Mouse (Mus musculus) urinary bladder, postnatal 14 days (tissue): ENCODE results near the gene 1700013G24Rik.

ENCODE experiments used
- DNase-seq: peaks from one replicate; pipeline ENCODE4 v3.0.0; 2021; ENCODE audit warnings: low spot score

The 1700013G24Rik gene

DNA sequence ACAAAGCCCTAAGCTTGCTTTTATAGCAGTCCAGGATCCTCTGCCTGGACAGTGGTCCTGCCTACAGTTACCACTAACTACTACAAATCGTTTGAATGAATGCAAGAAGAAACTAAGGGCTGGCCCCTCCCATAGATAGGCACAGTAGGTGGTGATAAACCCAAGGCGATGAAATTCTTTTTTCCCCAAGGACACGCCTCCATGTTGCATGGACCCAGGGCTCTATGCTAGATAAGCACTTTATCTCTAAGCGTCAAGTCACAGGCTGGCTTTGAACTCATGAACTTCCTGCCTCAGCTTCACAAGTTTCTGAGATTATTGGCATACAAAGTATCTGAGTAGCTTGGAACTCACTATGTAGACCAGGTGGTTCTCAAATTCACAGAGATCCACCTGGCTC lies 4.2 kb downstream of the 1700013G24Rik start:
- DNase-seq, result no peak

DNA sequence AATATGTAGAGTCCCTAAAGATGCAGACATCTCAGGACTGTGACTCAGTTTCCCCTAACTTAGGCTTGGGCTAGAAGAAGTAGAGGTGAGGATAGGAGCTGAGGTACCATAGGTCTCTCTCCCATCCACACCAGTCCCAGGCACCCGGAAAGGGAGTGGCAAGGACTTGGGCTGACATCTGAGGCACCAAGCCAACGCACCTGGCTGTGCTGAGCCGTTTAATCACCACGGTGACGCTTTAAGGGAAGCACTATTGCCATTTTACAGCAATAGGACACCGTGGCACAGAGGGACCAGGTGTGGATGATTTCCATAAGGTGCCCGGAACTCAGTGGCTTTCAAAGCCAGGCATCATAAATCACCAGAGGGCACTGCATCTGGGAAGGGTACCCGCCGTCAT lies 5.2 kb downstream of the 1700013G24Rik start:
- DNase-seq, result no peak

DNA sequence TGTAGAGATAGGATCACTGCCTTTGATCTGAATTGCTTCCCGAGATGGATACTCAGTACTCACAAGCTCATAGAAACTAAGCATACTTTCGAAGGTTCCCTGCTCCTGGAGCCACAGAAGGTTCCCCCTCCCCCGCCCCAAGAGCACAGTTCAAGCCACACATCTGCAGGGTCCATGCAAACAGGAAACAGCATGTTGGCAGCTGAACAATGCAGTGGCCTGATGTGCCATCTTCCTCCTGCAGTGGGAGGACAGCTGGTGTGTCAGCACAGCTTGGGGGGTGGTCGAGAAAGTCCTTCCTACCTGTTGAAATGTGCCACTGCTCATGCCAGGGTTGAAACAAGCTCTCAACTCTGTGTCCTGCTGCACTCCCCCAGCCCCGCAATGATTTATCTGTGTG lies 5.8 kb downstream of the 1700013G24Rik start:
- DNase-seq, result no peak

DNA sequence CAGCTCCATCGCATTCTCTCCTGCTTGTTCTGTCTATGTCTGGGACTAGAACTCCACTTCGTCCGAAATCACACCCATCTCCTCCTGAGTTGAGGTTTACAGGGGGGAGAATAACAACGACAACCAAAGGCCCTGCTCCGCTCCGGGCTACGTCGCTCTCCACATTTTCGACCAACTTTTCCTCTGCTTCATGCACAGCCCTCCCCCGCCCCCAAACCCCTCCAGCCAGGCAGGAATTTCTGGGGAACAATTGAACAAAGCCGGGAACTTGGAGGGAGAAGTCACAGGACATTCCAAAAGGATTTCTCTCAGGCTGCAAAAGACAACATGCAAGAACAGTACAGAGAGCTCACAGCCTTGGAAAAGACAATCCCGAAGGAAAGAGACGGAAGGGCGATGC lies 7.6 kb downstream of the 1700013G24Rik start:
- DNase-seq, result no peak

DNA sequence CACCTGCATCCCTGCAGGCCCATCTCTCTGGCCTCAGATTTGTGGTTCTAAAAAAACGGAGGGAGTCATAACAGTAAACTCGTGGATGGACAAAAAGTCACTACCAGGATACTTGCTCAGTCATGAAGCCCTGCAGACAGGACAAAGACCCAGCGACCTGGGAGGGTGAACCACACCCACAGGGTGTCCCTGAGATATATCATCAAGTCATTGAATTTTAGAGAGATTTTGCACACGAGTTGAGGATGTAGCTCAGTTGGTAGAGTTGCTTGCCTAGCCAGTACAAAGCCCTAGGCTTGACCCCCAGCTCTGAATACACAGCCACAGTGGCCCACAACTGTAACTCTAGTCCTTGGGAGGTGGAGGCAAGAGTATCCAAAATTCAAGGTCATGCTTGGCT lies 8.1 kb downstream of the 1700013G24Rik start:
- DNase-seq, result no peak

DNA sequence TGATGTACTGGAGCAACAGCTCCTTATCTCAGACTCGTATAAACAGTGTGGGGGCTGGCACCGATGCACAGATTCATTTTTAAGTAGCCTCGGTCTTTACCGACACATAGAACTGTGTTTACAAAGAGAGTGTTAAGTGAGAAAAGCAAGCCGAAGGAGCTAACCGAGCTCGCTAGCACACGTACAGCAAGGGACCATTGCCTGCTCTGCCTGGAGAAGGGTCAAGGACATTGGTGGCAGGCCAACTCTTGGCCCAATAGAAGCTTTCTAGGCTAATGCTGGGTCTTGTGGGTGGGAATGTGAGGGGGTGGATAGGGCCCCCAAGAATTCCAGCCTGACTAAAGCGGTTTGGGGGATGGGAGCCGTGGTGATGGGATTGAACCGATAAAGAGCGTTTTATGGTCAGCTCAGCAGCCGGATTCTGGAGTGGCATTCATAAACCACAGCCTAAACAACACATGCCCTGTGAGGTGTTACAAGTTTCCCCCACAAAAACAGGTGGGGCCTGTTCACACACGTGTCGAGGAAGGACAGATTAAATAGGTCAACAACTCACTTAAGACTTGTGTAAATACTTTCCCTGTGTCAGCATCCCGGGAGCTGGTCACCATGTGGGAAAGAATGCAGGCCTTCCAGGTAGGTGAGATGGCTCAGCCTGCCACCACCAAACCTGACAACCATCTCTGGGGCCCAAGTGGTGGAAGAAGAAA lies 9.1 kb downstream of the 1700013G24Rik start:
- no peak for DNase-seq

DNA sequence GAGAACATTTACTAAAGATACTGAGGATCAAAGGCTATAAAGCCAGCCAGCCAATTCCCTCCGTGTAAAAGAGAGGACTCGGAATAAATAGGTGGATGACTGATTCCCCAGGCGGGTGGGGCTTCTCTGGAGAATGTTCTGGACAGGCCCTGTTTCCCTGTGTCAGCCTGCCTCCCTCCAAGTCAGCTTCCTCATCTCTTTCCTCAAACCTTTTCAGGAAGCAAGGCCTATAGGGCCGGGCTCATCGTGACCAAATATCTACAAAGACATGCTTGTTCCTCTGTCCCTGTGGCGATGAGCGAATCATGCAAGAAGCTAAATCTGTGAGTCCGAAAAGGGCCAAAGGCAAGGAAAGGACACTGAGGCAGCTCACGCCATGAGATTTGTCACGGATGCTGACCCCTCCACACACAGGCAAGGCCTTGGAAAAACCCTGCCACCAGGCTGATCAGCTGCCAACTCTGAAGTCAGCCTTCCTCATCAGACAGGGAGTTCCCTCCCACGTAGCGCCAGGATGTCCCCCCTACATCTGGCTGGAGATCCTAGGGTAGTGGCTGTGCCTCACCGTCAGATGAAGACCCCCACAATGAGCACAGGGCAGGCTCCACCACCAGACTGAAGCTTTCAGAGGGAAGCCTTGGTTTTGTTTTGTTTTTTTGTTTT lies 12.2 kb downstream of the 1700013G24Rik start:
- no peak for DNase-seq

DNA sequence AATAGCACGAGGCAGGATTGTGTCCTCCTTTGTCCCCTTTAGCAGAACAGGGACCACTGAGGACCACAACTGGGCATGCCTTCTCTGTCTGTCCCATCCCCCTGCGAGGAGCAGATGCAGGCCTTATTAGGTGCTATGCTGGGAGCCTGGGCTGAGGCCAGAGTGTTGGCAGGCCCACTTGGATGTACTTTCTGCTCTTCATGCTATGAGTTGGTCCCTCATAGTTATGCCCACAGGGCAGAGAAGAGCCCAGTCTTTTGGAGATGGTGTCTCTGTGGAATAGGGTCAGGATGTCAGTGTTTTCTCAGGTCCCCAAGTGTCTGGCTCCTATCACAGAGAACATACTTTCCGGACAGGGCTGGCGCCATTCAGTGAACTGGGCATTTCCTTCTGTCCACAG lies 13.9 kb downstream of the 1700013G24Rik start:
- DNase-seq, result no peak

DNA sequence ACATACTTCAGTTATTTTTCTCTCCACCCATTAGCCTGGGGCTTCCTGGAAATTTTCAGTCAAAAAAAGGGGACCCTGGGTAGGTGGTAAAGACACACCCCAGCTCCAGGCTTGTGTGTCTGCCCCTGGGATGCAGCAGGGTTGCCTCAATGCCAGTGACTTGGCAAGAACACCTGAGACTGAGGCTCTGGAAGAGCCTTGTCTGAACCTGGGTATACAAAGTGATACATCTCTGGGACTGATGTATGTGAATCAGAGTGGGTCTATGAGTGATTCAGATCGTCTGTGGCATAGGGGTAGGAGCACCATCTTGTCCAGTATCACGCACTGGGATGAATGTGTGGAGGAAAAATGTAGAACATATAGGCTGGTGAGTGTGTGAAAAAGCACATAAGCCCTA lies 14.4 kb downstream of the 1700013G24Rik start:
- DNase-seq, result no peak

DNA sequence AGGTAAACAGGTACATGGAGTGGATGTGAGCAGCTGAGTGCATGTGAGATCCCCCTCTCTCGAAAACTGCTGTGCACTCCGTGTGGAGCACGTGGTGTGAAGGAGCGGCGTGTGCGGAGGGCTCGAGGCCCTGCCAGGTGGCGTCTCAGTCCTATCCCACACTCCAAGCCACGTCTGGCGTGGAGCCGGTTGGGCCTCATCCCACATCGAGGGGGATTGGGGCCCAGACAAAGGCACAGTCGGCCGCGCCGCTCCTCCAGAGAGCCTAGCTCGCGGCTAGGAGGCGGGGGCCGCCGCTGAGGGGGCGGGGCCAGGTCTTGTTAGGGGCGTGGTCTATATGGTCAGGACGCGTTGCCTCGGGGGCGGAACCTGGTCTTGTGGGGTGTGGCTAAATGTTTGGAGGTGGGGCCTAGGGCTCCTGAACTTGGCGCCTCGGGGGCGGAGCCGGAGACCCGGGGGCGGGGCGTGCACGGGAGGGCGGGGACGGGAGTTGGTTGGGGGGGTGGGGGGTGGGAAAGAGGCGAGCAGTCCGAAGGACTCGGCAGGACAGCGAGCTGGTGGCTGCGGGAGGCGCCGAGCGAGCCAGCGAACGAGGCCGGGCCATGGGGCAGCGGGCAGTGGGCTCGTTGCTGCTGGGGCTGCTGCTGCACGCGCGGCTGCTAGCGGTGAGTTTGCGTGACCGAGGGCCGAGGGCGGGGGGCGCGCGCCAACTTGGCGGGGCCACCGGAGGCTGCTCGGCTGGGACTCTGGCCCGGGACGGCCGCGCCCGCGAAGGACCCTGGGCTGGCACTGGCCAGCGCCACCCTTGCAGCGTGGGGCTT lies 15.4 kb downstream of the 1700013G24Rik start, which contains the start of gene Hspg2:
Hspg2 (plus strand) TSS at position 510 of the 821 bp plus-strand sequence.
- DNase-seq, result peak; percentile 98

DNA sequence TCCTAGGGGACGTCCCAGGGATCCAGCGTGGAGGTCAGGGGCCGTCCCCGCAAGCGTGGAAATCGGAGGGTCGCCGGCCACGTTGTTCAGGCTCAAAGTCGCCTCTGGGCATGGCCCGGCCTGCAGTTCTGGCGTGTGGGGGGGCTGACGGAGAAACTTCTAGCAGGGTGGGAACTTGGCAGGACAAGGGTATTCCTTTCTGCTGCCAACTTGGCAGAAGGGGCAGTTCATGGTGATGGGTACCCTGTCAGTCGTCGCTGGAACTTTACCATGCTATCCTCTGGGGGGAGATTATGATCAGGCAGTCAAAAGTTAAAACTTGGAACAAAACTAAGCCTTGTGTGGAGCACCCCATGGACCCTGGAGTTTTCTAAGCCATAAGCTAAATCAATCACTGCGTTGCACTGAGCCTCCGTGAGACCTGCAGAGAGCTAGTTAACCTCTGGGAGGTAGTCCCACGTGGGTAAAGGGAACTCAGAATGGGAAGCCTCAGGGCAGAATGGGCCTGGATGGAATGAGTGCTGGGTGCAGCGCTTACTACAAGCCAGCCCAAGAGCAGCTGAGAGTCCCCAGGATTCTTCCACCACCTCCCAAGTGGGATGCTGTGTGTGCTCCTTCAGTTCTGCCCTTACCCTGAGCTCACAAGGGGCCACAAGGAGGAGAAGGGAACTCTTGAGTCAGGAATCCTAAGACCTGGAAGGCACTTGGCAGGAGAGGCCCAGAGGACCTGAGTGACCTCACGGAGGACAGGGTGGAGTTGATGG lies 16.2 kb downstream of the 1700013G24Rik start:
- no peak for DNase-seq

DNA sequence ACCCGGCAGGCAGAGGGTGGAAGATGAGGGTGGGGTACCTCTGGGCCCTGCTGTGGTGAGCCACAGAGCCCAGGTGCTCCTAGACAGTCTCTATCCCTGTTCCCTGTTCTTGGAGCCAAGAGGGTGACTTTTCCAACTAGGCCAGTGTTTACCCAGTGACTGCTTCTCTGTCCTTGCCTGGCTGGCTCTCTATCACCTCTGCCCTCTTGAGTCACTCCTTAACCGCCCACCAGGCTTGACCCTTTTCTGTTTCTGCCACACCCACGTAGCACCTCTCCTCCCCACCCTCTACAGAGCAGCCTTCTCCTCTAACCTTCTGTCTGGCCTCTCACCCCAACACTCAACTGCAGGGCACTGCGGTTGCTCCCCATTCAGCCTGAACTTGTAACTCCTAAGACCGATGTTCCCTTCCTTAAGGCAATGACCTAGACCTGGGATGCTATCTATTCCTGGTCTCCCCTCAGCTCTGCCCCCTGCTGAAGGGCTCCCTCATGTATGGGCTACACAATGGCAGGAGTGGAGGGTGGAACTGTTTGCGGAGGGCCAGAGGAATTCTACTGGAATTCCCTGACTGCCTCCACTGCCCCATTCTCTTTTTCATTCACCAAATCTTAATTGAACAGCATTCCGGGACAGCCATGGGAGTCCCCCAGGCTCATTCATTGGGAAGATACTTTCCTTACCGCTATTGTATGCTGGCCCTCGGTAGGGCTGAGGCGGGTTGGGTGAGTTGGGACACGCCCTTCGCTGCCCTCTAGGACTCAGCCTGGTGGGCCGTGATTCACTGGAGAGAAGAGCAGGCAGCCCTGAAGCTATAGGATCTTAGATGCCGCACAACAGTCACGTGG lies 17.0 kb downstream of the 1700013G24Rik start:
- no peak for DNase-seq

DNA sequence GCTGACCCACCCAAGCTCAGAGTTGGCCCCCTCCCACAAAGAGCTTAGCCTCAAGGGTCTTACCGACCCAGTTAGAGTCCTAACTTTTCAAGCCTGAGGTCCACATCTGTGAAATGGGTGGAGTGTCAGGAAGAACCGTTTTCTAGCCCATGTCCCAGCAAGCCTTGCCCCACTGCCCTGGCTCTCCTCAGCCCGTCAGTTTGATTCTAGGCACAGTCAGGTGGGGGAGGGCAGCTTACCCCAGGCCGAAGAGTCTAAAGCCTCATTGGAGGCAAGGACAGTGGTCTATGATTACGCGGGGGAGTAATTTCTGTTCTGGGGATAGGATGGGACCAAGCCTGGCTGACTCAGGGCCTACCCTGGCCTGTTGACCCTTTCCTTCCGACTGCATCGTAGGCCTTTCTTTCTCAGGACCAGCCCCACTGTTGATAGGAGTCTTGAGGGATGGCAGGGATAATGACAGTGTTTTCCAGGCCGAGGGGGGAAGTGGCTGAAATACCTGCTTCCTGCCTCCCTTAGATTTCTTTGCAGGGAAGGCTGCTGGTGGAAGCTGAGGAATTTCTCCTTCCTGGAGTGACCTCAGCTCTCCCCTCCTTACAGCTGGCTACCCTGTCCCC lies 17.7 kb downstream of the 1700013G24Rik start:
- DNase-seq, result no peak

DNA sequence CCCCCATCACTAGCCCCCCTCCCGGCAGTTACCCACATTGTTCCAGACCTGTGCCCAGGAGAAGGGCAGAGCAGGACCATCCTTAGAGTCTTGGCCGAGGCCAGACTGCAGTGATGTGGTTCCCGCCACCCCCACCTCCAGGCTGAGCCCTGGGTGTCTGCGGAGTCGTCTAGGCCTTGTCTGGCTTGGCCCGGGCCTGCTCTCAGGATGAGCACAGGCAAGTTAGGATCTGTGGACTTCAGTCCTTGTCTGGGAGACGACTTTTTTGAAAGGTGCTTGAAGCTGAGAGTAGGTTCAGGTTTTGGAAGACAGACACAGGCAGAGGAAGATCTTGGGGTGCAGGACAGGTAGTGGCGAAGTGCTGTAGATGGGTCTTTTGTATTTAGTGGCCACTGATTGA lies 18.2 kb downstream of the 1700013G24Rik start:
- no peak for DNase-seq

DNA sequence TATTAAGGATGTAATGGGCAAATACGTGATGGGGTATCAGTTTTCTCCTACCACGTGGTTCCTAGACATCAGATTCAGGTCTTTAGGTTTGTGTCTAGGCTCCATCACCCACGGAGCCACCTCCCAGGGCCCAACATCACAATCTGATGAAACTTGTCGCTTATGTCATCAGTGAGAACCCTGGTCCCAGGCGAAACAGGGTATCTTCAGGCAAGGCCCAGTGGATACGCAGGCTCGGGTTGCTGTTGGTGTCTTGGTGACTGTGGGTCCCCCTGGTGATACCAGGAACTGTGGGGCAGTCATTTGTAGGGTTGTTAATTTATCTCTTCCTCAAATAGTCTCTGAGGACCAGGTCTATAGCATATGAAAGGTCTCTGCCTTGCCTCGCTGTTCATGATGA lies 20.2 kb downstream of the 1700013G24Rik start:
- DNase-seq, result no peak

DNA sequence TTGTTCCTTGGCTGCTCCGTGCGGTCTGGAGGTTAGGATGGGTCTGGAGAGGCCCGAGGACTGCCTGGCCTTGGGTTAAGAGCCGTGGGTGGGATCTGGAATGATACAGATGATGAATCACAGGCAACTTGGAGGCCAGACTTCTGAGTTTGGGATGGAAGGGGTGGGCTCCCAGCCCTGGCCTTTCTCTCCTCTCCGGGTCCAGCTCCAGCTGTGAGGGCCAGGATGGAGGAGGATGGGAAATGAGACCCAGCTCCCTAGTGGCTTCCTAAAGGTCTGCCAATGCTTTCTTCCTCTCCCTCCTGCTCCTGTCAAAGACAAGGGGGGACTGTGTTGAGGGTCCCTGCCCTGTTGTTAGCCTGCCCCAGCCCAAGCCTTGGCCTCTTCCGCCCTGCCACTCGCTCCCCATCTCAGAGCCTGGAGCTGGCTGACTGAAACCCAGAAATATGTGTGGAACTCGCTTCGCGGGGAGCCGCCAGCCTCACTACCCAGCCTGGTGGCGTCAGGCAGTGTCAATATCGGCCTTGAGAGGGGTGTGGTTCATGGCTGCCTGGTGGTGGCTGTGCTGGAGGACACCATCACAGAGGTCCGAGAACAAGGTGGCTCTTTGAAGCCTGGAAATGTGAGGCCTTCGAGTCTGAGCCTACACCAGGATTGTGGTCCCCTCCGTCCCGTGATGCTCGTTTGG lies 20.8 kb downstream of the 1700013G24Rik start:
- DNase-seq, result peak; percentile 66

DNA sequence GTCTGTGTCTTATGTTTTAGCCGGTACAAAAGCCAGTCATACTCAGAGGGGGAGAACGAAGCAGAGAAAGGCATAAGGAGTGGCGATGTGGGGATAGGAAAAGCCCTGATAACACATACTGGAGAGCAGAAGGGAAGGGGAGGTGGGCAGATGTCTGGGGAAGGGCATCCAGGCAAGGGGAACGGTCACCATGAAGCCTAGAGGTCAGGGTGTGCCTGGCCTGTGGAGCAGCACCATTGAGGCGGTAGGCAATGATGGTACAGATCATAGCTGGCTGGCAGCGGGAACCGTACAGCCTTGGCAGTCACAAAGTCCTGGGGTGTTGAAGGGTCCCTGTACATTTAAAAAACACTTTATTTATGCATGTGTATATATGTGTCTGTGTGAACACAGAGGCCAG lies 21.6 kb downstream of the 1700013G24Rik start:
- DNase-seq, result no peak

DNA sequence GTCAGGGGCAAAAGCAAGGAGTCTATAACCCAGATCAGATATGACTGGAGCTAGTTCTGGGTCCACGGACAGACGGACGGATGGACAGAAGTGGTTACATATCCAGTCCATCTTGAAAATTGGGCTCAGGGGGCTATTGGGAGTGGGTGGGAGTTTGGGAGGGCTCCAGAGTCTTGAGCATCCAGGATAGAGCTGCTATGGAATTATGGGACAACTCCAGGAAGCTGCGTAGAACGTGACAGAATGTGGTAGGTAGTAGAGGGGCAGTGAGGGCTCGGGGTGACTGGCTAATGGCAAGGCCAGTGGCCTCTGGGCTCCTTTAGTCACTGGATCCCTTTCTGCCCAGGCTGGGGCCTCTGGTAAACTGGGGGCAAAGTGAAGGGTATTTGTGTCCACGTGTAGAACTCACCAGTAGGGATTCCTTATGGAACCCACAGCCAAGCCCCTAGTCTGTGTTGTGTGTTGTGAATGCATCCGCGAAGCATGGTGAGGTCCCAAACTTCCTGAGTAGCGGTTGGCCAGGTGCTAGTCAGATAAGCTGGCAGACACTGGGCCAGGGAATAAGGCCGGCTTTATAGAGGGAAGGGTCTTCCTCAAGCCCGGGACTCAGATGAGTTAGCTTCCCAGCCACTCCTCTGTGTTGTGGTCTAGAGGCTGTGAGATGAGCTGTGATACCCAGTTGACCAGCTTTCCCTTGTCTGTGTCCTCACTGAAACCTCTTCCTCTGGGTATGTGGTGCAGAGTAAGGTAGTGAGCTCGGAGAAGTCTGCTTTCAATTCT lies 22.4 kb downstream of the 1700013G24Rik start:
- DNase-seq, result no peak

DNA sequence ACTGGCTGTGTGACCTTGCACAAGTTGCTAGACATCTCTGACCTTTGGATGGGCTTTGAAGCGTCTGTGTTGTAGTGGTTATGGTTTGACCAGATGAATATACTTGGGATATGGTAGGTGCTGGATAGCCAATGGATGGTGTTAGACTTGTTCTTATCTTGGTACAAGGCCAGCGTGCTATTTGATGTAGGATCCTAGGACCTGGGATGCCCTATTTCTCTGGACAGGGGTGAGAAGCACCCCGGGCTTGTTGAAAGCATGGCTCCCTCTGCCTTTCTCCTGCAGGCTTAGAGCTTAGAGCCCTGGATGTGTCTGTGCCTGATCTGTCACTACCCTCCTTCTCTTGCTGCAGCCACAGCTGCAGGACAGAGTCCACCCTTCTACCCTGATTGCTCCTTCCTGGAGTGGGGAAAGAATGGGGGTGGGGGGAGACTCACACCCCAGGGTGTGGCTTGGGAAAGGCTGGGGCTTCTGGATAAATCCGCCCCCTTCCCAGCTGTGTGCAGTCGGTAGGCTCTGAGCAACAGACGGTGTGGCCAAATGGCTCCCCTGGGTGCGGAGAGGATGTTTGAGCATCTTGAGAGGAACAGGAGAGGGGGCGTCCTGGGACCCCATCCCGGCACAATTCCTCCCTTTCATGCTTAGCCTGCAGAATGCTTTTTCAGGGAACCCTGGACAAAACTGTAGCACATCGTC lies 23.1 kb downstream of the 1700013G24Rik start:
- peak; percentile 63 for DNase-seq
